Mouse (Mus musculus): ENCODE results near the gene Fancg. TPM values are rescaled to one million over a fixed set of nuclear protein-coding genes. Genes with fewer than 3 reads are reported as not detected.

The Fancg gene
- total and polyA plus RNA-seq, 3 experiments = 9.4 to 16.8 (median 12.9) TPM

DNA sequence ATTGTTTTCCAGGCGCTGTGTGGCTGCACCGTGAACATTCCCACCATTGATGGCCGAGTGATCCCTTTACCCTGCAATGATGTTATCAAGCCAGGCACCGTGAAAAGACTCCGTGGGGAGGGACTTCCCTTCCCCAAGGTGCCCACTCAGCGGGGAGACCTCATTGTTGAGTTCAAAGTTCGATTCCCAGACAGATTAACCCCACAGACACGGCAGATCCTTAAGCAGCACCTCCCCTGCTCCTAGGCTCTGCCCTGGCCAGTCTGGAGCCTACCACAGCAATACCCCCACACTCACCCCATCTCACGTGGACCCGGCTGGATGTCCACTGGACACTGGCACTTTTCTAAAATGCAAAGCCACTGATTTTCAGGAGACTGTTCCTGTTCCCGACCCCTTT, 53.0 kb downstream of the Fancg start:
- Histone ChIP-seq H3K4me1 (ENCODE audit: insufficient read depth, low read depth, low read length) (peaks cover 39% of the 10 kb centered on the region), H3K36me3 (replicated peaks) (peaks cover 17% of the 10 kb centered on the region), H3K4me3 (ENCODE audit: low read depth, low read length) (no peak overlapping the region), H3K27me3 (ENCODE audit: insufficient read depth, low read length) (peaks cover 9% of the 10 kb centered on the region; the same call in 1 of the 2 replicates), H3K9me3 (replicated peaks) (no peaks in the 10 kb centered on the region)
- ATAC-seq (ENCODE audit: extremely low read depth, insufficient number of reproducible peaks, low FRiP score, poor library complexity, severe bottlenecking) (no peak), DNase-seq (ENCODE audit: low spot score) (no peak)
- no peak for TF ChIP-seq POLR2AphosphoS5 (IDR thresholded peaks at IDR 0.05; ENCODE audit: insufficient replicate concordance, low read depth, low read length)
- TF ChIP-seq CTCF (IDR thresholded peaks at IDR 0.05; ENCODE audit: low read depth, low read length) = no peak
- TF ChIP-seq TAL1 (conservative IDR thresholded peaks at IDR 0.05; ENCODE audit: low read depth, low read length) = no peak
- TF ChIP-seq GATA2 (IDR thresholded peaks at IDR 0.05; ENCODE audit: borderline replicate concordance, low read depth, low read length) = no peak
- no peak for TF ChIP-seq GATA1 (IDR thresholded peaks at IDR 0.05; ENCODE audit: borderline replicate concordance, low read length)

DNA sequence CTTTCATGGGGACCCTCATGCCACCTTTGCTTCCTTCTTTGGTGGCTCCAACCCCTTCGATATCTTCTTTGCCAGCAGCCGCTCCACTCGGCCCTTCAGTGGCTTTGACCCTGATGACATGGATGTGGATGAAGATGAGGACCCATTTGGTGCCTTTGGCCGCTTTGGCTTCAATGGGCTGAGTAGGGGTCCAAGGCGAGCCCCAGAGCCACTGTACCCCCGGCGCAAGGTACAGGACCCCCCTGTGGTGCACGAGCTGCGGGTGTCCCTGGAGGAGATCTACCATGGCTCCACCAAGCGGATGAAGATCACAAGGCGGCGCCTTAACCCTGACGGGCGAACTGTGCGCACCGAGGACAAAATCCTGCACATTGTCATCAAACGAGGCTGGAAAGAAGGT, 53.7 kb downstream of the Fancg start:
- H3K4me1 ChIP-seq (ENCODE audit: insufficient read depth, low read depth, low read length) = peaks cover 47% of the 10 kb centered on the region
- peaks cover 8% of the 10 kb centered on the region; the same call in 1 of the 2 replicates for H3K27me3 ChIP-seq (ENCODE audit: insufficient read depth, low read length)
- peaks cover 17% of the 10 kb centered on the region for H3K36me3 ChIP-seq (replicated peaks)
- H3K4me3 ChIP-seq (ENCODE audit: low read depth, low read length) = no peak overlapping the region
- DNase-seq (ENCODE audit: low spot score) (no peak), ATAC-seq (ENCODE audit: extremely low read depth, insufficient number of reproducible peaks, low FRiP score, poor library complexity, severe bottlenecking) (no peak)
- H3K9me3 ChIP-seq (replicated peaks) = no peaks in the 10 kb centered on the region
- TF ChIP-seq GATA1 (IDR thresholded peaks at IDR 0.05; ENCODE audit: borderline replicate concordance, low read length) (no peak), TAL1 (conservative IDR thresholded peaks at IDR 0.05; ENCODE audit: low read depth, low read length) (no peak), POLR2AphosphoS5 (IDR thresholded peaks at IDR 0.05; ENCODE audit: insufficient replicate concordance, low read depth, low read length) (no peak), CTCF (IDR thresholded peaks at IDR 0.05; ENCODE audit: low read depth, low read length) (no peak), GATA2 (IDR thresholded peaks at IDR 0.05; ENCODE audit: borderline replicate concordance, low read depth, low read length) (no peak)

DNA sequence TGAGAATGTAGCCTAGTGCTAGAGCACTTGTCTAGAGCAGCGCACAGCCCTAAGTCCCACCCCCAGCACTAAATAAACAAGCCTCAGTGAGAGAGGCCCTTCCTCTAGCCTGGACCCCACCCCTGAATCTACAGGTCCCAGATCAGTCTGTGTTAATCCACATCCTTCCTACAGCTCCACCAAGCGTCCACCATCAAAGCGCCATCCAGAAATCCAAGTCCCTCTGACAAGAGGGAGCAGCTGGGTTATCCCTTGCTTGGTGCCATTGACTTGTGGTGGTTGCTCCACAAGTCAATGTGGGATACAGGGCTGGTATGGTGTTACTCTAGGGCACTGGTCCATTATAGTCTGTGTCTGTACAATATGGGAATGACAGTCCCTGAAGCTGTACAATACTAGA, 55.1 kb downstream of the Fancg start:
- ATAC-seq (ENCODE audit: extremely low read depth, insufficient number of reproducible peaks, low FRiP score, poor library complexity, severe bottlenecking) = no peak
- TF ChIP-seq TAL1 (conservative IDR thresholded peaks at IDR 0.05; ENCODE audit: low read depth, low read length) (no peak), GATA2 (IDR thresholded peaks at IDR 0.05; ENCODE audit: borderline replicate concordance, low read depth, low read length) (no peak), GATA1 (IDR thresholded peaks at IDR 0.05; ENCODE audit: borderline replicate concordance, low read length) (no peak), CTCF (IDR thresholded peaks at IDR 0.05; ENCODE audit: low read depth, low read length) (no peak), POLR2AphosphoS5 (IDR thresholded peaks at IDR 0.05; ENCODE audit: insufficient replicate concordance, low read depth, low read length) (no peak)

DNA sequence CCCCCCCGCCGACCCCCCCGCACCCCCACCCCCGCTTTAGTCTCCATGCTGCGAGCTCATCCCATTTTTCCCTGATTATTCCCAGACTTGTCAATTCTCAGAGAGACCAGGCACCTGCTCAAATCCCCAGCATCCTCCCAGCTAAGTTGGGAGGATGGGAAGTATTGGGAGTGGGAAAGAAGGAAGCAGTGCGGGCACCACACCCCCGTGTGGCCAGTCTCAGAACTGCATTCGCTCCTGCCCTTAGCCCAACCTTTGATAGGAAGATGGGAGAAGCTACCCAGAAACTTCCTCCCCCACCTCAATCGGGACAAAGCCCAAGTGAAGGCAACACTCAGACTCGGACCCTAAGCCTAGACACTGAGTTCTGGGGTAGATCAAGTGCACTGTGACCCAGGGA, 56.0 kb downstream of the Fancg start:
- TF ChIP-seq CTCF (IDR thresholded peaks at IDR 0.05; ENCODE audit: low read depth, low read length) (peak; percentile 98), TAL1 (conservative IDR thresholded peaks at IDR 0.05; ENCODE audit: low read depth, low read length) (no peak)
- DNase-seq (ENCODE audit: low spot score) (peak; percentile 35), ATAC-seq (ENCODE audit: extremely low read depth, insufficient number of reproducible peaks, low FRiP score, poor library complexity, severe bottlenecking) (no peak)
- H3K9me3 ChIP-seq (replicated peaks) = no peaks in the 10 kb centered on the region
- peaks cover 17% of the 10 kb centered on the region for H3K36me3 ChIP-seq (replicated peaks)
- H3K27me3 ChIP-seq (ENCODE audit: insufficient read depth, low read length) = peaks cover 6% of the 10 kb centered on the region
- H3K4me3 ChIP-seq (ENCODE audit: low read depth, low read length) = no peak overlapping the region
- peaks cover 70% of the 10 kb centered on the region for H3K4me1 ChIP-seq (ENCODE audit: insufficient read depth, low read depth, low read length)

More for the DNA sequence above, 55.1 kb downstream of the Fancg start:
- no peak for DNase-seq (ENCODE audit: low spot score)
- H3K4me3 ChIP-seq (ENCODE audit: low read depth, low read length) = no peak overlapping the region
- H3K27me3 ChIP-seq (ENCODE audit: insufficient read depth, low read length) = peaks cover 6% of the 10 kb centered on the region; the same call in 1 of the 2 replicates
- H3K36me3 ChIP-seq (replicated peaks) = peaks cover 17% of the 10 kb centered on the region
- H3K9me3 ChIP-seq (replicated peaks) = no peaks in the 10 kb centered on the region
- peaks cover 61% of the 10 kb centered on the region for H3K4me1 ChIP-seq (ENCODE audit: insufficient read depth, low read depth, low read length)

DNA sequence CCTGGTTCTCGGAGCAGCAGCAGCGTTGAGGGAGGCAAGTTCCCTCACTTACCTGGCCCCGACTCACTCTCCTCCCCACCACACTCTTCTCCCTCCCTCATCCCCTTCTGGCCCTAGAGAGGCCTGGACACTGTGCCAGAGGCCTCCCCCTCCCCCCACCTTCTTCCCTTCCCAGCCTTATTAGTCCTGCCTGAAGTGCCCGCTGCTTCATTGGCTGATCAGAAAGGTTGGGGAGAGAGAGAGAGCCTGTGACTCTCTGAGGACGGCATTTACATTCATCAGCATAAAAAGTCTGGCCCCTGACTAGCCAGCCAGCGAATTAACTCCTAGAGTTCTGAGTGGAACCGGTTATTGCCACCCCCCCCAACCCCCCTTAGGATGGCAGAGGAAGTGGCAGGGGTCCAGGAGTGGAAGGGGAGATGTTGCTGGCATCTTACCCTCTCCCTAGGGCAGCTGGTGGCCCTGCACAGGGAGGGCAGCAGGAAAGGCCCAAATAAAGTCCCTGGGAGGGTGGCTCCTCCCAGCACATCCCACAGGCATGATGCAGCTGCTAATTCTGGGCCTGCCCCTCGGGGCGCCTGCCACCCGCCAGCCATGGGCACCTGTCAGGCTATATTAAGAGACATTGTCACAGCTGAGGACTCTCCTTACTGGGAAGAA, 56.7 kb downstream of the Fancg start:
- peaks cover 17% of the 10 kb centered on the region for H3K36me3 ChIP-seq (replicated peaks)
- no peak for ATAC-seq (ENCODE audit: extremely low read depth, insufficient number of reproducible peaks, low FRiP score, poor library complexity, severe bottlenecking)
- peaks cover 69% of the 10 kb centered on the region for H3K4me1 ChIP-seq (ENCODE audit: insufficient read depth, low read depth, low read length)
- DNase-seq (ENCODE audit: low spot score) = no peak
- TF ChIP-seq POLR2AphosphoS5 (IDR thresholded peaks at IDR 0.05; ENCODE audit: insufficient replicate concordance, low read depth, low read length) = no peak
- TF ChIP-seq CTCF (IDR thresholded peaks at IDR 0.05; ENCODE audit: low read depth, low read length) = no peak
- no peak for TF ChIP-seq GATA1 (IDR thresholded peaks at IDR 0.05; ENCODE audit: borderline replicate concordance, low read length)
- TF ChIP-seq GATA2 (IDR thresholded peaks at IDR 0.05; ENCODE audit: borderline replicate concordance, low read depth, low read length) = no peak
- no peak for TF ChIP-seq TAL1 (conservative IDR thresholded peaks at IDR 0.05; ENCODE audit: low read depth, low read length)
- no peaks in the 10 kb centered on the region for H3K9me3 ChIP-seq (replicated peaks)
- no peak overlapping the region for H3K4me3 ChIP-seq (ENCODE audit: low read depth, low read length)
- peaks cover 6% of the 10 kb centered on the region for H3K27me3 ChIP-seq (ENCODE audit: insufficient read depth, low read length)

DNA sequence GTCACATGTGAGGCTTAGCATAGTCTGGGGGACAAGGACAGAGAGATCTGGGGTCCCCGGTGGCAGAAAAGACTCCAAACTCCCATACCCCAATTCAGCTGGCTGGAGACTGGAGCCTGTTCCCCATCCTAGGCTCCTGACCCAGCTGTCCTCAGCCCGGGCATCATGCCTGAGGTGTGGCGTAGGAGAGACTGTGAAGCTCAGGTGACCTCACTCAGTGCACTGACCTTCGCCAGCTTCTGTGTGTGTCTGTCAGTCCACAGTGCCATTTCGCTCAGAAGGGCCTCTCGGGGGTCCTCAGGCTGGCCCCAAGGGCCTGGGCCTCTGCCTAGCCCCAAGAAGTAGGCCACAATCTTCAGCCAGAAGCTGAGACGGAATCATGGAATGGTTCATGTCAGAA, 57.7 kb downstream of the Fancg start:
- Histone ChIP-seq H3K27me3 (ENCODE audit: insufficient read depth, low read length) (peaks cover 10% of the 10 kb centered on the region), H3K4me3 (ENCODE audit: low read depth, low read length) (no peak overlapping the region), H3K9me3 (replicated peaks) (no peaks in the 10 kb centered on the region), H3K4me1 (ENCODE audit: insufficient read depth, low read depth, low read length) (peaks cover 63% of the 10 kb centered on the region), H3K36me3 (replicated peaks) (peaks cover 17% of the 10 kb centered on the region)
- DNase-seq (ENCODE audit: low spot score) (no peak), ATAC-seq (ENCODE audit: extremely low read depth, insufficient number of reproducible peaks, low FRiP score, poor library complexity, severe bottlenecking) (no peak)
- TF ChIP-seq GATA1 (IDR thresholded peaks at IDR 0.05; ENCODE audit: borderline replicate concordance, low read length) = no peak
- no peak for TF ChIP-seq POLR2AphosphoS5 (IDR thresholded peaks at IDR 0.05; ENCODE audit: insufficient replicate concordance, low read depth, low read length)
- no peak for TF ChIP-seq CTCF (IDR thresholded peaks at IDR 0.05; ENCODE audit: low read depth, low read length)
- TF ChIP-seq TAL1 (conservative IDR thresholded peaks at IDR 0.05; ENCODE audit: low read depth, low read length) = no peak
- TF ChIP-seq GATA2 (IDR thresholded peaks at IDR 0.05; ENCODE audit: borderline replicate concordance, low read depth, low read length) = no peak

Other genes with a start within 250 kb of the Fancg start
- gene Ccl21a, start 236.5 kb downstream of the Fancg start, total RNA-seq (2014; fragmentation: Nextera tagmentation) = not detected in 2 replicates
- gene Ccl21a, start 236.5 kb downstream of the Fancg start, total RNA-seq (2017) = not detected in 2 replicates
- not detected in 2 replicates for gene Ccl21a, start 236.5 kb downstream of the Fancg start, polyA plus RNA-seq (2012)
- gene Fam205a1, start 156.6 kb downstream of the Fancg start, total RNA-seq (2014; fragmentation: Nextera tagmentation) = 11.5 and 14.5 TPM in 2 replicates
- 0.12 and 0.16 TPM in 2 replicates for gene Fam205a1, start 156.6 kb downstream of the Fancg start, total RNA-seq (2017)
- gene Fam205a1, start 156.6 kb downstream of the Fancg start, polyA plus RNA-seq (2012) = 0.10 and 0.14 TPM in 2 replicates
- gene Gm12394, start 153.7 kb downstream of the Fancg start, total RNA-seq (2014; fragmentation: Nextera tagmentation) = 0.34 and 0.60 TPM in 2 replicates
- not detected in 2 replicates for gene Gm12394, start 153.7 kb downstream of the Fancg start, total RNA-seq (2017)
- gene Gm12394, start 153.7 kb downstream of the Fancg start, polyA plus RNA-seq (2012) = not detected in 2 replicates
- gene Fam205c, start 136.3 kb downstream of the Fancg start, total RNA-seq (2014; fragmentation: Nextera tagmentation) = not detected in 2 replicates
- 0.05 TPM in 1 of 2 replicates, not detected in the other for gene Fam205c, start 136.3 kb downstream of the Fancg start, total RNA-seq (2017)
- gene Fam205c, start 136.3 kb downstream of the Fancg start, polyA plus RNA-seq (2012) = 0.05 TPM in 1 of 2 replicates, not detected in the other
- gene Phf24, start 93.8 kb downstream of the Fancg start, total RNA-seq (2014; fragmentation: Nextera tagmentation) = 1.8 TPM in 1 of 2 replicates, not detected in the other
- gene Phf24, start 93.8 kb downstream of the Fancg start, total RNA-seq (2017) = 0.29 and 0.98 TPM in 2 replicates
- 0.04 TPM in 2 replicates for gene Phf24, start 93.8 kb downstream of the Fancg start, polyA plus RNA-seq (2012)
- 4.1 and 7.5 TPM in 2 replicates for gene Dnajb5, start 60.7 kb downstream of the Fancg start, total RNA-seq (2014; fragmentation: Nextera tagmentation)
- 1.3 and 1.5 TPM in 2 replicates for gene Dnajb5, start 60.7 kb downstream of the Fancg start, total RNA-seq (2017)
- gene Dnajb5, start 60.7 kb downstream of the Fancg start, polyA plus RNA-seq (2012) = 1.2 and 1.4 TPM in 2 replicates
- not detected in 2 replicates for gene 1700022I11Rik, start 40.9 kb downstream of the Fancg start, total RNA-seq (2014; fragmentation: Nextera tagmentation)
- 1.1 and 1.4 TPM in 2 replicates for gene 1700022I11Rik, start 40.9 kb downstream of the Fancg start, total RNA-seq (2017)
- 0.15 TPM in 1 of 2 replicates, not detected in the other for gene 1700022I11Rik, start 40.9 kb downstream of the Fancg start, polyA plus RNA-seq (2012)
- 132 and 136 TPM in 2 replicates for gene Vcp, start 10.0 kb downstream of the Fancg start, total RNA-seq (2014; fragmentation: Nextera tagmentation)
- gene Vcp, start 10.0 kb downstream of the Fancg start, total RNA-seq (2017) = 211 and 261 TPM in 2 replicates
- gene Vcp, start 10.0 kb downstream of the Fancg start, polyA plus RNA-seq (2012) = 223 and 236 TPM in 2 replicates
- gene Pigo, start 15.3 kb upstream of the Fancg start, total RNA-seq (2014; fragmentation: Nextera tagmentation) = 11.8 and 17.2 TPM in 2 replicates
- 9.4 and 9.7 TPM in 2 replicates for gene Pigo, start 15.3 kb upstream of the Fancg start, total RNA-seq (2017)
- gene Pigo, start 15.3 kb upstream of the Fancg start, polyA plus RNA-seq (2012) = 11.2 and 11.6 TPM in 2 replicates
- 191 and 233 TPM in 2 replicates for gene Stoml2, start 21.2 kb upstream of the Fancg start, total RNA-seq (2014; fragmentation: Nextera tagmentation)
- 157 and 170 TPM in 2 replicates for gene Stoml2, start 21.2 kb upstream of the Fancg start, total RNA-seq (2017)
- gene Stoml2, start 21.2 kb upstream of the Fancg start, polyA plus RNA-seq (2012) = 145 and 169 TPM in 2 replicates
- gene Fam214b, start 35.7 kb upstream of the Fancg start, total RNA-seq (2014; fragmentation: Nextera tagmentation) = 10.2 and 24.4 TPM in 2 replicates
- 12.6 and 17.8 TPM in 2 replicates for gene Fam214b, start 35.7 kb upstream of the Fancg start, total RNA-seq (2017)
- 15.0 and 17.7 TPM in 2 replicates for gene Fam214b, start 35.7 kb upstream of the Fancg start, polyA plus RNA-seq (2012)
- gene Unc13b, start 48.4 kb upstream of the Fancg start, total RNA-seq (2014; fragmentation: Nextera tagmentation) = 0.63 and 3.9 TPM in 2 replicates
- 4.0 and 5.5 TPM in 2 replicates for gene Unc13b, start 48.4 kb upstream of the Fancg start, total RNA-seq (2017)
- 0.36 and 0.56 TPM in 2 replicates for gene Unc13b, start 48.4 kb upstream of the Fancg start, polyA plus RNA-seq (2012)

Data from G1E (cell line).